Mouse (Mus musculus) E14TG2a.4 (cell line): ENCODE results near the gene Gm20826.
"Not testable (repeated sequence)": the region's sequence is repeated elsewhere in the genome, so short reads cannot be mapped to it uniquely, and the experiment has no call there.

Experiments
- H3K27me3 ChIP-seq: 2 replicates; pipeline ENCODE4 v1.6.1; 2014; ENCODE audit warnings: low read length, control low read depth; ENCODE audit not compliant: insufficient read depth
- H3K36me3 ChIP-seq: 2 replicates; pipeline ENCODE4 v1.6.1; 2014; ENCODE audit warnings: low read length, control low read depth; ENCODE audit not compliant: insufficient read depth
- H3K4me1 ChIP-seq: replicated peaks from 2 replicates; pipeline ENCODE4 v1.6.1; 2014; ENCODE audit warnings: low read depth, low read length, control low read depth
- H3K4me3 ChIP-seq: replicated peaks from 2 replicates; pipeline ENCODE4 v1.5.1; 2014; ENCODE audit warnings: mild to moderate bottlenecking, low read length
- H3K9me3 ChIP-seq: 2 replicates; pipeline ENCODE4 v1.6.1; 2014; ENCODE audit warnings: low read length, control low read depth

The Gm20826 gene

DNA sequence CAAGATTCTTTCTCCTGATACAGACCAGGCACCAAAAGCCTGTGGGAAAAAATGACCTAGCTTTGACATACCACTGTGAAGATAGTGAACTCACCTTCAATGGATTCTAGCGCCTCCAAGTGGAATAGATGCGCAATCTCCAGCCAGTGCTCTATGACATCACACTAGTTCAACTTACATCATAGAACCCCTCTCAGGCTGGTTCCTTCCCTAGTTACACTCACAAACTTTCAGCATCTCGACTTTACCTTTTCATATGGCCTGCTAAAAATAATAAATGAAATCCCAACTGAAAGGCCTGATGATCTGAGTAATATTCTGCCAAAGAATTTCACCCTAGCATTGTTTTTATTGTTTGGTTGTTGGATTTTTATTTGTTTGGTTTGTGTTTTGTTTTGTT lies at the start of gene Gm20826:
Gm20826 (minus strand) TSS at position 101 of the 400 bp plus-strand sequence.
- not testable (repeated sequence) for H3K9me3 ChIP-seq, H3K27me3 ChIP-seq, H3K4me3 ChIP-seq

More for the DNA sequence above, at the start of gene Gm20826:
- not testable (repeated sequence) for H3K36me3 ChIP-seq, H3K4me1 ChIP-seq
